Mouse (Mus musculus): Measurements from ENCODE around the gene Stox2. TPM values are rescaled to one million over a fixed set of nuclear protein-coding genes. Genes with fewer than 3 reads are reported as not detected.

Gene Stox2
- polyA plus RNA-seq, 1 experiment from 2014 or later, result 43.5 TPM

DNA sequence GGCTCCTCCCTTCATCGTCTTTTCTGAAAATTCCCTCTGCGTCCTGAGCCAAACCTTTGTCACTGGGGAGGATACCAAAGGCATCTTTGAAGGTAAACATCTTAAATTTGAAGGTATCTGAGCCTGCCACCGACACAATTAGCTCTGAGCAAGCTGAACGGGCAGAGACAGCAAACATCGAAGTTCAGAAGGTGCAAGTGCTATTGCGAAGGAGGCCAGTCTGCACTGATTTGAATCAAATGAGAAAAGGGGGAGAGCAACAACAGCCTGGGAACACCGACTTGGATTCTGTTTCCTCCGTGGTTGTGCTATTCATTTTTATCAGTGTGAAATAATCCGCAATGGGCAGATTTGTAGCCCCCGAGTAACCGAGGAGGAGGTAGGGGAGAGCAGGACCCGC lies 202.5 kb downstream of the Stox2 start:
- 35% methylated on average over 12 of the region's 12 CpGs for WGBS
- H3K4me3 ChIP-seq, result peak overlapping the region; percentile 36
- H3K9ac ChIP-seq, result 0 out of 2 replicates have a peak overlapping the region, but pooled peaks have one; percentile 13
- no peaks in the 10 kb centered on the region for H3K36me3 ChIP-seq
- H3K4me2 ChIP-seq, result peak overlapping the region; percentile 62
- H3K27ac ChIP-seq (replicated peaks), result peak overlapping the region; percentile 83
- ATAC-seq (ENCODE audit: low FRiP score, low read depth), result no peak
- H3K27me3 ChIP-seq, result no peaks in the 10 kb centered on the region
- no peaks in the 10 kb centered on the region for H3K9me3 ChIP-seq
- peaks cover 60% of the 10 kb centered on the region for H3K4me1 ChIP-seq (replicated peaks)

DNA sequence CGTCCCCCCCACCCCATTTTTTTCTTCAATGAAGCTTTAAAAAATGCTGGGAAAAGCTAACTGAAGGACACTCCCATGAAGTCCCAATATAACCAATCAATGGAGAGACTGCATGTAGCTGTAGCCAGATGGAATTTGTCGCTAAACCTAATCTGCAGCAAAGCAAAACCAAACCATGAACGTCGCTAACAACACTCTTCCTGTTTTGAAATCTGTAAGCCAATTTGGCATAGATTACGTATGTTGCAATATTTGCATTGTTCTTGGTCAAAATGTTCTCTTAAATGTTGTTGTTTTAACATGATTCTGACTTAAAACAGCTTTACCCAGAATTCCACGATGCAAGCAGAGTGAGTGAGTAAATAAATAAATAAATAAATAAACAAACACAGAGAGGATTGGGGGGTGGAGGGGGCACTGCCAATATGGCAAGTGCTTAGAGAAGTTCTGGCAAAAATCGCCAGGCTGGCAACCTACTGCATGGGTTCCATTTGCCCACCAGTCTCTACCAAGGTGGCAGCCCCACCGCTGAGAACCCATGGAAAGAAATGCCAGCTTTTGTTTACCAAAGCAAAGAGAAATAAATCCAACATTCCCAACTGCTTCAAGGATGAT lies 203.0 kb downstream of the Stox2 start:
- peak; percentile 65 for ATAC-seq (ENCODE audit: low FRiP score, low read depth)
- Histone ChIP-seq H3K27me3 (no peaks in the 10 kb centered on the region), H3K4me1 (replicated peaks) (peaks cover 57% of the 10 kb centered on the region), H3K4me2 (peak overlapping the region; percentile 62), H3K27ac (replicated peaks) (peak overlapping the region; percentile 83), H3K4me3 (peak overlapping the region; percentile 36), H3K9me3 (no peaks in the 10 kb centered on the region), H3K9ac (0 out of 2 replicates have a peak overlapping the region, but pooled peaks have one; percentile 13), H3K36me3 (no peaks in the 10 kb centered on the region)
- 18% methylated on average over 8 of the region's 8 CpGs for WGBS

DNA sequence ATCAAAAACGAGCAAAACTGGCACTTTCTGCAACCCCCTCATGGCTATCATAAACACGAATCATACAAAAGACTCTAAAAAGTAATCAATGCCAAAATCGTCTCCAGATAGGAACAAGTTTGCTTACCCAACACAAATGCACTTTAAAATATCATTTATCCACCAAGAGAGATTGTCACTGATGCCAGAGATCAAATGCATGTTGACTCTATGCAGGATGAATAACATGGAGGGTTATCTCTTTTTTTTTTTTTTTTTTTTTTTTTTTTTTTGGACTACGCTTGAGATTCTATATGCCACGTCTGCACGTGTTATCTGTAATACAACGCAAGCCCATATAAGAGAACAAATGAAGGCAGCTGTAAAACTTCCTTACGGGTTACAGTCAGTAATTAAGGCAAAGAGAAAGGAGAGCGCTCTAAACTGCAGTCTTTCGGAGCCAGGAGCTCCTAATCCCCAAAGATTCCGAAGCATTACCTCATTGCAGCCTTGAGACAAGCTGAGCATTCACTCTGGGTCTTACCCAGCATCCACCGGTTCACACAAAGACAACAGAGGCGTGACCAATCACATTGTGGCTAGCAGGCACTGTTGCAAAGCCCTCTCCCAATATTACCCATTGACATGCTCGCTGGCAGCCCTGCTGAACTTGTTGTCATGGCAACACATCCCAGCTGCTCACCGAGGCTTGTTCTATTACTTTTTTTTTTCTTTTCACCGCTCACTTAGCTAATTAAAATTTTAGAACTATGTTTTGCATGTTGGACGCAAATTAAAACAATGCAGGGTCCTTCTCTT lies 203.8 kb downstream of the Stox2 start:
- no peaks in the 10 kb centered on the region for H3K36me3 ChIP-seq
- peak overlapping the region; percentile 83 for H3K27ac ChIP-seq (replicated peaks)
- H3K4me2 ChIP-seq, result peak overlapping the region; percentile 62
- no peaks in the 10 kb centered on the region for H3K27me3 ChIP-seq
- ATAC-seq (ENCODE audit: low FRiP score, low read depth), result peak; percentile 97
- 7% methylated on average over 17 of the region's 17 CpGs for WGBS
- H3K9me3 ChIP-seq, result no peaks in the 10 kb centered on the region
- peak overlapping the region; percentile 36 for H3K4me3 ChIP-seq
- peaks cover 59% of the 10 kb centered on the region for H3K4me1 ChIP-seq (replicated peaks)
- H3K9ac ChIP-seq, result peak overlapping the region; percentile 38

DNA sequence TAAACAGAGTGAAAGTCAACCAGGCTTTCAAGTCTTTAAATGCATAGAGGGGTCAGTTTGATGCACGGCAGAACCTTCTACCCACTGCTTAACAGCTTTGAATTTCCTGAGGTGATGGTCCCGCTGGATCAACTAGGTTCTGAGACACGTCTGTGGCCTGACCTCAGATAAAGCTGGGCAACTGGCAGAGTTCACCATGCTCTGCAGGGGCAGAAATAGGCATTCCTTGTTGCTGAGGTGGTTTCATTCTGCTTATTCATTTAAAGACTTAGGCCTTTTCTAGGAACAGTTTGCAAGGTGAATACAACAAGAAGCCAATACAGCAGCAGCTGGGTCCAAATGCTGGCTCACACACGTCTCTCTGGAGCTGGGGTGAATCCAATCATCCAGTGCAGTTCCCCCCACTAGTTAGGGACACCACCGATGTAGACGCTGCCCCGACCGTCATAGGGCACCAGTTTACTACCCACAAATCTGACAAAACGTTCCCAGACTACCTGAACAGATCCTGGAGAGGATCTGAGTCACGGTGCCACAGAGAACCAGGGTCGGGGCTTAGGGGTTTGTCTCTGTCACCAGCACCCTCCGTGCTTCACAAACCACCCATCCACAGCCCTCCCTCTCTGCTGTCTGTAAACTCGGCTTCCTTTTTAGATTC lies 204.6 kb downstream of the Stox2 start:
- Histone ChIP-seq H3K4me3 (peak overlapping the region; percentile 36), H3K4me1 (replicated peaks) (peaks cover 60% of the 10 kb centered on the region)
- ATAC-seq (ENCODE audit: low FRiP score, low read depth), result no peak

DNA sequence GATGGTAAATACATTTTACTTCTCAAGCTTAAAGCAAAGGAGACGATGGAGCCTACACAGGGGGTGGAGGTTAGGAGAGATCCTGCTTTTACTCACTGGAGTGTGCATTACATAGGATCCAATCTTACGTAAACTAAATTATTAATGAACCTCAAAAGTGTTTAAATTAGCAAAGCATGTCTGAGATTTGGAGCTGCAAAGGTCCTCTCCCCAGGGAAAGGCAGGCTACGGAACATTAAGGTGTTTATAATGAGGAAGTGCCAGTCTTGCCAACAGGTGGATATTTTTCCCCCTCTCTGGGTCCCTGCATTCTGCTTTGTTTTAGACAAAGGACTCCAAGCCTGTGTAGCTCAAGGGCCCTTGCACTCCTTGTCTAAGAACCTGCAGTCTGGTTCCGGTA lies 205.3 kb downstream of the Stox2 start:
- no peaks in the 10 kb centered on the region for H3K9me3 ChIP-seq
- no peaks in the 10 kb centered on the region for H3K27me3 ChIP-seq
- H3K4me3 ChIP-seq, result peak overlapping the region; percentile 36; the same call in 1 of the 2 replicates
- peak overlapping the region; percentile 83; the same call in 1 of the 2 replicates for H3K27ac ChIP-seq (replicated peaks)
- H3K4me1 ChIP-seq (replicated peaks), result peaks cover 60% of the 10 kb centered on the region
- no peak overlapping the region for H3K9ac ChIP-seq
- WGBS, result 29% methylated on average over 4 of the region's 4 CpGs
- peak overlapping the region; percentile 62 for H3K4me2 ChIP-seq
- no peaks in the 10 kb centered on the region for H3K36me3 ChIP-seq
- no peak for ATAC-seq (ENCODE audit: low FRiP score, low read depth)

More for the DNA sequence above, 204.6 kb downstream of the Stox2 start:
- Histone ChIP-seq H3K27ac (replicated peaks) (peak overlapping the region; percentile 83), H3K4me2 (peak overlapping the region; percentile 62), H3K36me3 (no peaks in the 10 kb centered on the region), H3K9ac (peak overlapping the region; percentile 38), H3K9me3 (no peaks in the 10 kb centered on the region), H3K27me3 (no peaks in the 10 kb centered on the region)
- WGBS, result 20% methylated on average over 13 of the region's 13 CpGs

DNA sequence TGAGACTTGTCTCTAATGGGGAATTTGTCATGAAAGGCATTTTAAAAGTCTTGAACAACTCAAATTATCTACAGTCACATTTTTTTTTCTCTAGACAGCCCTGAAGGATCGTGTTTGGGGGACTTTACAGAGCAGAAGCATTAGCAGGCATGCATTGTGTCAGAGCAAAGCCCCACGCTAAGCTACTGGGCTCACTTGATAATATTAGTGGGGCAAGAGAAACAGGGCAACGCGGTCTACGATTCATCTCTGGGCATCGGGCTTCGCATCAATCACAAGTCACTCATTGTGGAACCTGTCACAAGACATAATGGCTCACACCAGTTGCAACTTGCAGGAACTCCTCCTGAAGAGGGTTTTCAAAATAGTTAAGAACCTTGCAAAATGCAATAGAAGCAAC lies 205.9 kb downstream of the Stox2 start:
- no peak for ATAC-seq (ENCODE audit: low FRiP score, low read depth)
- no peak overlapping the region for H3K9ac ChIP-seq

DNA sequence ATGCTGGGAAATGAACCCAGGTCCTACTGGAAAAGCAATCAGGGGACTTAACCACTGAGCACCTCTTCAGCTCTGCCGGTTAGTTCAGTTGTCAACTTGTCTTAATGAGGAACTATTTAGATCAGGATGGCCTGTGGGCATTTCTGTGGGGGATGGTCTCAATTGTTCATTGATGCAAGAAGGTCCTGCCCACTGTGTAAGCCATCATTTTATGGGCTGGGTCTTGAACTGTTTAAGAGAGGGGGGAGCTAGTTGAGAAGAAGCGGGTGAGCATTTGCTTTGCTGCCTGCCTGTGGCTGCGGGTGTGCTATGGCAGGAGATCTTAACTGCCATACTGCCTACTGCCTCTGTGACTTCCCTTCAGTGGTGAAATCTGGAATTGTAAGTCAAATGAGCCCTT lies 214.1 kb downstream of the Stox2 start:
- WGBS, result 44% methylated on average over 3 of the region's 3 CpGs
- Histone ChIP-seq H3K4me3 (no peak overlapping the region), H3K36me3 (no peaks in the 10 kb centered on the region), H3K27me3 (no peaks in the 10 kb centered on the region), H3K4me1 (replicated peaks) (peaks cover 15% of the 10 kb centered on the region), H3K4me2 (no peak overlapping the region), H3K9ac (no peak overlapping the region), H3K27ac (replicated peaks) (no peak overlapping the region), H3K9me3 (no peaks in the 10 kb centered on the region)
- no peak for ATAC-seq (ENCODE audit: low FRiP score, low read depth)

More for the DNA sequence above, 205.9 kb downstream of the Stox2 start:
- Histone ChIP-seq H3K9me3 (no peaks in the 10 kb centered on the region), H3K4me3 (no peak overlapping the region), H3K27ac (replicated peaks) (no peak overlapping the region), H3K4me2 (peak overlapping the region; percentile 62), H3K4me1 (replicated peaks) (peaks cover 55% of the 10 kb centered on the region), H3K27me3 (no peaks in the 10 kb centered on the region), H3K36me3 (no peaks in the 10 kb centered on the region)
- WGBS, result 13% methylated on average over 7 of the region's 7 CpGs

DNA sequence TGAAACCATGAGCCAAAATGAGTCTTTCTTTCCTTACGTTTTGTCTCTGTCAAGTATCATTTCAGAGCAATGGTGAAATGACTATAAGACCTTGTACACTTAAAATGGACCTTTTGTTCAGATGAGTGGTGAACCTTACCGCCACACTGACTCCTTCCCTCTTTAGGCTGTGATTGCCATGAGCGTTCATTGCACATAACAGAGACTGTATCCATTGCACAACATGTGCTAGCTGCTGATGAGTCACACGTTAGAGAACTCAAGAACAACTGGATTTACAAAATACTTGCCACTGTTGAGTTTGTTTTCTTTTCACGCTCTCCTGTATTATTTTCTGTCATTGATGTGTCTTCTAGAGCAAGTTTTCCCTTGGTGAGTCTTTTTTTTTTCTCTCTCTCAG lies 216.1 kb downstream of the Stox2 start:
- H3K4me1 ChIP-seq (replicated peaks), result peaks cover 15% of the 10 kb centered on the region; the same call in 1 of the 2 replicates
- H3K4me2 ChIP-seq, result no peak overlapping the region
- no peak for ATAC-seq (ENCODE audit: low FRiP score, low read depth)
- H3K36me3 ChIP-seq, result no peaks in the 10 kb centered on the region
- H3K9ac ChIP-seq, result no peak overlapping the region
- WGBS, result 87% methylated on average over 5 of the region's 5 CpGs
- H3K9me3 ChIP-seq, result no peaks in the 10 kb centered on the region
- H3K27ac ChIP-seq (replicated peaks), result no peak overlapping the region
- no peak overlapping the region for H3K4me3 ChIP-seq
- no peaks in the 10 kb centered on the region for H3K27me3 ChIP-seq

DNA sequence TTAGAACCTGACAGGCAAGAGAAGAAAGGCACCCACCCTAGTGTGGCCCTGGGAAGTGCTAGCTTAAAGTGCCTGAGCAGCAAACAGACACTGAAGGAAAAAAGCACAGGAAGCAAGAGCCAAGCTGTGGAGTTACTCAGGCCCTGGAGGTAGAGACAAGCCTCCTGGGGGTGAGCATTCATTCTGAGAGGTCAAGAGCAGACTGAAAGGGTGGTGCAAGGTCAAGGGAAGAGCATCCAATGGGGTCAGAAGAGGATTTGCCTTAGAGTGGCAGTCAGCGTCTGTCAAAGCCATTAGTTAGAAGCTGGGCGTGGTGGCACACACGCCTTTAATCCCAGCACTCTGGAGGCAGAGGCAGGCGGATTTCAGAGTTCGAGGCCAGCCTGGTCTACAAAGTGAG lies 224.3 kb downstream of the Stox2 start:
- H3K9ac ChIP-seq, result no peak overlapping the region
- H3K4me1 ChIP-seq (replicated peaks), result peaks cover 40% of the 10 kb centered on the region
- WGBS, result 64% methylated on average over 5 of the region's 5 CpGs
- H3K9me3 ChIP-seq, result no peaks in the 10 kb centered on the region
- ATAC-seq (ENCODE audit: low FRiP score, low read depth), result no peak
- no peak overlapping the region for H3K4me3 ChIP-seq
- no peak overlapping the region for H3K4me2 ChIP-seq
- no peaks in the 10 kb centered on the region for H3K27me3 ChIP-seq
- H3K36me3 ChIP-seq, result no peaks in the 10 kb centered on the region
- H3K27ac ChIP-seq (replicated peaks), result no peak overlapping the region

DNA sequence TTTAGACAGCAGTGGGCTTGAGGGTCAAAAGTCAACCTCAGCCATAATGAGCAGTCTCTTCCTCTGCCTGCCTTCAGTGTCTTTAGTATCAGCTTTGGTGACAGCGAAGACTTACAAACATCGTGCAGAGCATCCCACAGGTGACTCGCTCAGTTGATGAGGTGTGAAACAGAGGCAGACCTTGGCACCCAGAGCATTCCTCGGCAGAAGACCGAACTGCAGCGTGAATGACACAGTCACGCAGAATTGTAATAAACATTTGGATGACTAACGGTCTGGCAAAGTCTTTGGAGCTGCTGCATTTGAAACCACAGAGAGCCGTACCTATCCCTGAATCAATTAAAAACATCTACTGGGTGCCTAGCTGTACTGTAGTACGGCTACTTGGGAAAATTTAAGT lies 225.0 kb downstream of the Stox2 start:
- ATAC-seq (ENCODE audit: low FRiP score, low read depth), result no peak
- WGBS, result 45% methylated on average over 10 of the region's 10 CpGs
- no peak overlapping the region for H3K4me3 ChIP-seq
- H3K36me3 ChIP-seq, result no peaks in the 10 kb centered on the region
- no peaks in the 10 kb centered on the region for H3K27me3 ChIP-seq
- H3K9me3 ChIP-seq, result no peaks in the 10 kb centered on the region
- H3K4me1 ChIP-seq (replicated peaks), result peaks cover 45% of the 10 kb centered on the region
- H3K9ac ChIP-seq, result no peak overlapping the region
- H3K4me2 ChIP-seq, result no peak overlapping the region
- H3K27ac ChIP-seq (replicated peaks), result no peak overlapping the region

DNA sequence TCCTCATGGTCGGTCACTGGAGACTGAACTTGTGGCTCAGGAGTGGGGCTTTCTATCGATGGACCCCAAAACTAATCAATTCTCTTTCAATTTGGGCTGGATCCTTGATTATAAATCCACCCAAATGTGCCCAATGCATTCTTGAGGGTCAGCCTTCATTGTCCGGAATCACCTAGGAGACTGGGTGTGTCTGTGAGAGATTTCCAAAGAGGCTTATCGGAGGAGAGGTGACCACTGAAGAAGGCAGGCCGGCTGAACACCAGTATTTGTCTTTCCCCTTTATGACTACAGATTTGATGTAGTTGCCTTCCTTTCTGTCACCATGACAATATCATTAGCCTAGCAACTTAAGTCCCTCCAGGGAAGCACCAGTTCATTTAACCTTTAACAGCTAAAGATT lies 225.8 kb downstream of the Stox2 start:
- H3K9me3 ChIP-seq, result no peaks in the 10 kb centered on the region
- H3K27me3 ChIP-seq, result no peaks in the 10 kb centered on the region
- H3K27ac ChIP-seq (replicated peaks), result no peak overlapping the region
- no peak for ATAC-seq (ENCODE audit: low FRiP score, low read depth)
- H3K36me3 ChIP-seq, result no peaks in the 10 kb centered on the region
- no peak overlapping the region for H3K4me3 ChIP-seq
- H3K4me1 ChIP-seq (replicated peaks), result peaks cover 47% of the 10 kb centered on the region
- 30% methylated on average over 5 of the region's 5 CpGs for WGBS
- H3K4me2 ChIP-seq, result no peak overlapping the region
- no peak overlapping the region for H3K9ac ChIP-seq

DNA sequence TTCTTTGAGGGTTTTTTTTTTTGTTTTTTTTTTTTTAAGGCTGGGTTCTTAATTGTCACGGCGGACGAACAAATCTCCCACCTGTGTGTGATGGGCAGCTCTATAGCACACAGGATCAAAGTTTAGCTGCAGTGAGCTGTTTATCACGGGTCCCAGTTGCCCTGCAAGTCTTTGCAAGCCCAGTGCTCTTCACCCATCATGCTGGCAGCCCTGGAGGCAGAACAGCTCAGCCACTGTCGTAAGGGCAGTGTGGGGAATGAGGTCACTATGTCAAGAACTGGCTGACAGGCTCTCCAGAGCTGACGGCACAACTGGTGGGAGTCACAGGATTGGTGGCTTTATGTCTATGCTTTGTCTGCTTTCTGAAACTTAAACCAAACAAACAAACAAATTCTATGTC lies 227.6 kb downstream of the Stox2 start:
- peaks cover 55% of the 10 kb centered on the region for H3K4me1 ChIP-seq (replicated peaks)
- H3K27me3 ChIP-seq, result no peaks in the 10 kb centered on the region
- no peak for ATAC-seq (ENCODE audit: low FRiP score, low read depth)
- H3K27ac ChIP-seq (replicated peaks), result peak overlapping the region; percentile 66
- H3K9me3 ChIP-seq, result no peaks in the 10 kb centered on the region
- H3K4me3 ChIP-seq, result no peak overlapping the region
- H3K4me2 ChIP-seq, result peak overlapping the region; percentile 38
- H3K9ac ChIP-seq, result 0 out of 2 replicates have a peak overlapping the region, but pooled peaks have one; percentile 17
- H3K36me3 ChIP-seq, result no peaks in the 10 kb centered on the region
- 22% methylated on average over 6 of the region's 6 CpGs for WGBS
